Mouse (Mus musculus): ENCODE measurements around the gene Zfp11. TPM values are rescaled to one million over a fixed set of nuclear protein-coding genes. Genes with fewer than 3 reads are reported as not detected.

Gene Zfp11
- polyA plus RNA-seq, 1 experiment from 2014 or later = 5.5 TPM

DNA sequence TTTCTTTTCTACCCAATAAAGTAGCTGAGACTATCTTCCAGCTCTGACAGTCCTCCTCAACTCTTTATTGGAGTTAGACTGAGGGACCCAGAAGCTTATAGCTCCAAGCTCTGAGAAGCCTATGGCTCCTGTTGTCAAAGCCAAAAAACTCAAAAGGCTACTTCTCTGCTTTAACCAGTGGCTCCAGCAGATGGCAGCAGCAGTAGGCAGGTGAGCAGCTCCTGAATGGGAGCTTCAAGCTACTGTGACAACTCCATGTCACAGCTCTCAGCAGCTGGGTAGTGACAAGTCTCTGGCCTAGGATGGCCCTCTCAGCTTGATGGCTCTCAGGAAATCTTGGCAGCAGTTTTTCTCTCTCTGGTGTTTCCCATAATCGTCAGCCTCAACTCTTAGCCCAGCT lies 58.8 kb downstream of the Zfp11 start:
- H3K36me3 ChIP-seq = no peaks in the 10 kb centered on the region
- ATAC-seq (ENCODE audit: insufficient number of reproducible peaks, low FRiP score, low TSS enrichment, low read depth) = no peak
- 16% methylated on average over 1 of the region's 1 CpGs for WGBS

DNA sequence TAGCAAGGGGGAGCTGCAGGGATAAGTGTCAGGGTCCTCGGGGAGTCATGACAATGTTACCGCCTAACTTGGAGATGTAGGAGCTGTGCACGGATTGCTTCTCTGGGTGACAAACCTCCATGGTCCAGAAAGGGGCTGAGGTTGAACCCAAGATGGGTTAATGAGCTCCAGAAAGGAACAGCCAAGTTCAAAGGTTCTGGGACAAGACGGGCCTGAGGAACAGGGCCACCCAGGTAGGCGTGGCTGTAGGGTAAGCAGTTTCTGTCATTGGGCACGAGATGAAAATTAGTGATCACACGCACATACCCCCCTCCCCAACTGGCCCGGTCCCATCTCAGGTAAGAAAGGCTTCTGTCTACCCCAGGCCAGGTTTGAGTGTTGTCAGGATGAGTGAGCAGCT lies 62.4 kb downstream of the Zfp11 start:
- Histone ChIP-seq H3K36me3 (no peaks in the 10 kb centered on the region), H3K4me2 (replicated peaks) (no peak overlapping the region), H3K27ac (replicated peaks) (no peak overlapping the region), H3K9ac (no peak overlapping the region), H3K27me3 (no peaks in the 10 kb centered on the region), H3K4me1 (no peaks in the 10 kb centered on the region), H3K9me3 (replicated peaks) (no peaks in the 10 kb centered on the region), H3K4me3 (replicated peaks) (no peak overlapping the region)
- no peak for ATAC-seq (ENCODE audit: insufficient number of reproducible peaks, low FRiP score, low TSS enrichment, low read depth)
- WGBS = 75% methylated on average over 8 of the region's 8 CpGs

More for the DNA sequence above, 58.8 kb downstream of the Zfp11 start:
- no peak overlapping the region for H3K9ac ChIP-seq
- H3K27ac ChIP-seq (replicated peaks) = no peak overlapping the region
- H3K4me2 ChIP-seq (replicated peaks) = no peak overlapping the region
- H3K9me3 ChIP-seq (replicated peaks) = no peaks in the 10 kb centered on the region
- H3K4me1 ChIP-seq = no peaks in the 10 kb centered on the region
- no peak overlapping the region for H3K4me3 ChIP-seq (replicated peaks)
- H3K27me3 ChIP-seq = no peaks in the 10 kb centered on the region

Other genes with a start within 250 kb of the Zfp11 start
- gene Sfswap, start 168.9 kb downstream of the Zfp11 start, polyA plus RNA-seq (2015; fragmentation: Nextera tagmentation; extraction: Ambion mirVana) = 53.4 and 53.7 TPM in 2 replicates
- gene Mmp17, start 85.9 kb downstream of the Zfp11 start, polyA plus RNA-seq (2015; fragmentation: Nextera tagmentation; extraction: Ambion mirVana) = 3.2 and 4.3 TPM in 2 replicates
- gene Sept14, start 38.4 kb upstream of the Zfp11 start, polyA plus RNA-seq (2015; fragmentation: Nextera tagmentation; extraction: Ambion mirVana) = not detected in 2 replicates
- gene Mrps17, start 45.4 kb upstream of the Zfp11 start, polyA plus RNA-seq (2015; fragmentation: Nextera tagmentation; extraction: Ambion mirVana) = 187 and 201 TPM in 2 replicates
- gene Nipsnap2, start 55.0 kb upstream of the Zfp11 start, polyA plus RNA-seq (2015; fragmentation: Nextera tagmentation; extraction: Ambion mirVana) = 103 and 104 TPM in 2 replicates
- 30.7 and 35.3 TPM in 2 replicates for gene Psph, start 117.3 kb upstream of the Zfp11 start, polyA plus RNA-seq (2015; fragmentation: Nextera tagmentation; extraction: Ambion mirVana)
- gene Sumf2, start 176.9 kb upstream of the Zfp11 start, polyA plus RNA-seq (2015; fragmentation: Nextera tagmentation; extraction: Ambion mirVana) = 58.5 and 63.3 TPM in 2 replicates
- 806 and 868 TPM in 2 replicates for gene Chchd2, start 217.4 kb upstream of the Zfp11 start, polyA plus RNA-seq (2015; fragmentation: Nextera tagmentation; extraction: Ambion mirVana)
- gene Zbed5, start 225.6 kb upstream of the Zfp11 start, polyA plus RNA-seq (2015; fragmentation: Nextera tagmentation; extraction: Ambion mirVana) = 5.8 and 5.9 TPM in 2 replicates
- gene Phkg1, start 228.4 kb upstream of the Zfp11 start, polyA plus RNA-seq (2015; fragmentation: Nextera tagmentation; extraction: Ambion mirVana) = 0.37 and 0.41 TPM in 2 replicates
- 3.6 and 4.7 TPM in 2 replicates for gene Nupr1l, start 238.4 kb upstream of the Zfp11 start, polyA plus RNA-seq (2015; fragmentation: Nextera tagmentation; extraction: Ambion mirVana)

Data from embryonic facial prominence, embryonic 15.5 days (tissue).